Mouse (Mus musculus): ENCODE measurements around the gene Slc46a3. TPM values are rescaled to one million over a fixed set of nuclear protein-coding genes. Genes with fewer than 3 reads are reported as not detected.
A peak's percentile ranks its signal among the peaks of the same experiment; 100 is the strongest.

The Slc46a3 gene
- total and polyA plus RNA-seq, 3 experiments = 4.8 to 6.6 (median 6.5) TPM

- Histone ChIP-seq H3K36me3 (replicated peaks in 1 of 2; ENCODE audit: control insufficient read depth in 1 of 2, insufficient read depth in 1 of 2, low read length in 1 of 2) (peaks cover 76 to 95% of the 10 kb centered on the region in 2 experiments), H3K27me3 (replicated peaks) (no peaks in the 10 kb centered on the region), H3K9me3 (replicated peaks; ENCODE audit: low read length) (no peaks in the 10 kb centered on the region), H3K27ac (ENCODE audit: insufficient read depth, low read depth) (no peak overlapping the region), H3K4me2 (ENCODE audit: insufficient read depth, low read depth, poor library complexity, severe bottlenecking) (no peak overlapping the region), H3K9ac (ENCODE audit: insufficient read depth, low read depth) (no peak overlapping the region), H3K4me3 (replicated peaks in 1 of 3; ENCODE audit: low read depth in 2 of 3, low read length in 2 of 3, poor library complexity in 1 of 3) (no peak overlapping the region), H3K79me2 (replicated peaks; ENCODE audit: control insufficient read depth, extremely low read depth, insufficient read depth, poor library complexity, severe bottlenecking) (peaks cover 22% of the 10 kb centered on the region), H3K4me1 (ENCODE audit: control insufficient read depth in 1 of 2, insufficient read depth in 2 of 2) (no peaks in the 10 kb centered on the region)
- DNase-seq (ENCODE audit: extremely low read depth) = no peak
- dilution Hi-C loops (cut with MboI; ENCODE audit: extremely low pct_ligation_motif_present, extremely low pct_unique_long_range_greater_than_20kb, low sequenced_read_pairs) (no loop called here), in situ Hi-C loops (cut with MboI; ENCODE audit: low pct_ligation_motif_present, low pct_unique_long_range_greater_than_20kb, low sequenced_read_pairs) (no loop called here)
- TF ChIP-seq MAFK (IDR thresholded peaks at IDR 0.05; ENCODE audit: insufficient replicate concordance, low read length) (no peak), RAD21 (IDR thresholded peaks at IDR 0.05; ENCODE audit: low read depth, low read length) (no peak), SMC3 (IDR thresholded peaks at IDR 0.05; ENCODE audit: low read depth, low read length) (no peak), MYC (IDR thresholded peaks at IDR 0.05; ENCODE audit: low read depth, low read length) (no peak), CTCF (conservative IDR thresholded peaks at IDR 0.05 in 1 of 2, IDR thresholded peaks at IDR 0.05 in 1 of 2; ENCODE audit: low read depth in 2 of 2, low read length in 2 of 2) (no peak), TBP (conservative IDR thresholded peaks at IDR 0.05; ENCODE audit: low read depth, low read length) (no peak), EP300 (IDR thresholded peaks at IDR 0.05; ENCODE audit: low read length) (no peak), GABPA (IDR thresholded peaks at IDR 0.05; ENCODE audit: insufficient replicate concordance, low read depth, low read length) (no peak), MXI1 (IDR thresholded peaks at IDR 0.05; ENCODE audit: low read depth, low read length) (no peak), ZKSCAN1 (IDR thresholded peaks at IDR 0.05; ENCODE audit: borderline replicate concordance, low read depth, low read length) (no peak), MEF2A (IDR thresholded peaks at IDR 0.05; ENCODE audit: borderline replicate concordance, low read depth, low read length) (no peak)
These were observed 25.0 kb downstream of the Slc46a3 start for GRCm38 (mm10) chr5:147869568-147869967.

DNA sequence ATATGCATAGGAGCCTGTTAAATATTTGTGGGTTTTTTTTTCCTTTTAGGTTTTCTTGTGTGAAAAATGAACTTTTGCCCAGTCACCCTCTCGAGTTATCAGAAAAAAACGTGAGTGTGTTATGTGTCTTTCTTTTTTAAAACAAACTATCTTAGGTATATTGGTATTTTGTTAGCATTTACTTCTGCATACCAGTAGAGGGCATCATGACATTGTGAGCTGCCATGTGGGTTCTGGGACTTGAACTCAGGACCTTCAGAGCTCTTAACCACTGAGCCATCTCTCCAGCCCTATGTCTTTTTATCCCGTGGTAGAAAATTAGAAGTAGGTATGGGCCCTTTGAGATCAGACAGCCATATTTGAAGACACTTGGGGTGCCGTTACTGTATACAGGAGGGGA, 25.9 kb downstream of the Slc46a3 start:
- no peak overlapping the region for H3K4me3 ChIP-seq (replicated peaks in 1 of 3; ENCODE audit: low read depth in 2 of 3, low read length in 2 of 3, poor library complexity in 1 of 3)
- DNase-seq (ENCODE audit: extremely low read depth) = no peak
- H3K9ac ChIP-seq (ENCODE audit: insufficient read depth, low read depth) = no peak overlapping the region
- peaks cover 73 to 95% of the 10 kb centered on the region in 2 experiments for H3K36me3 ChIP-seq (replicated peaks in 1 of 2; ENCODE audit: control insufficient read depth in 1 of 2, insufficient read depth in 1 of 2, low read length in 1 of 2)
- H3K4me2 ChIP-seq (ENCODE audit: insufficient read depth, low read depth, poor library complexity, severe bottlenecking) = no peak overlapping the region
- H3K79me2 ChIP-seq (replicated peaks; ENCODE audit: control insufficient read depth, extremely low read depth, insufficient read depth, poor library complexity, severe bottlenecking) = peaks cover 30% of the 10 kb centered on the region
- H3K27me3 ChIP-seq (replicated peaks) = no peaks in the 10 kb centered on the region
- in situ Hi-C loops (cut with MboI; ENCODE audit: low pct_ligation_motif_present, low pct_unique_long_range_greater_than_20kb, low sequenced_read_pairs) = no loop called here
- H3K9me3 ChIP-seq (replicated peaks; ENCODE audit: low read length) = no peaks in the 10 kb centered on the region
- no peaks in the 10 kb centered on the region for H3K4me1 ChIP-seq (ENCODE audit: control insufficient read depth in 1 of 2, insufficient read depth in 2 of 2)
- H3K27ac ChIP-seq (ENCODE audit: insufficient read depth, low read depth) = no peak overlapping the region
- TF ChIP-seq POLR2AphosphoS2 (IDR thresholded peaks at IDR 0.05; ENCODE audit: low read depth, low read length) = no peak
- no peak for TF ChIP-seq UBTF (IDR thresholded peaks at IDR 0.05; ENCODE audit: low read depth, low read length)
- no peak for TF ChIP-seq ELF1 (IDR thresholded peaks at IDR 0.05; ENCODE audit: low read depth, low read length)
- no peak for TF ChIP-seq EP300 (IDR thresholded peaks at IDR 0.05; ENCODE audit: low read length)
- no peak for TF ChIP-seq USF2 (conservative IDR thresholded peaks at IDR 0.05; ENCODE audit: low read depth, low read length)
- no peak for TF ChIP-seq PAX5 (IDR thresholded peaks at IDR 0.05; ENCODE audit: low read length)
- TF ChIP-seq ZKSCAN1 (IDR thresholded peaks at IDR 0.05; ENCODE audit: borderline replicate concordance, low read depth, low read length) = no peak
- no peak for TF ChIP-seq ZNF384 (IDR thresholded peaks at IDR 0.05; ENCODE audit: low read depth, low read length)
- no peak for TF ChIP-seq CHD1 (IDR thresholded peaks at IDR 0.05; ENCODE audit: low read depth, low read length)
- TF ChIP-seq USF1 (IDR thresholded peaks at IDR 0.05; ENCODE audit: low read depth, low read length) = no peak
- TF ChIP-seq CHD2 (IDR thresholded peaks at IDR 0.05; ENCODE audit: low read length) = no peak
- peak; percentile 40 for TF ChIP-seq RAD21 (IDR thresholded peaks at IDR 0.05; ENCODE audit: low read depth, low read length)
- TF ChIP-seq JUN (IDR thresholded peaks at IDR 0.05; ENCODE audit: insufficient read depth, low read depth, low read length) = no peak
- TF ChIP-seq ZC3H11A (IDR thresholded peaks at IDR 0.05; ENCODE audit: low read depth, low read length) = no peak
- TF ChIP-seq E2F4 (IDR thresholded peaks at IDR 0.05; ENCODE audit: insufficient replicate concordance, low read depth, low read length) = no peak
- TF ChIP-seq MEF2A (IDR thresholded peaks at IDR 0.05; ENCODE audit: borderline replicate concordance, low read depth, low read length) = no peak
- no peak for TF ChIP-seq MXI1 (IDR thresholded peaks at IDR 0.05; ENCODE audit: low read depth, low read length)
- no peak for TF ChIP-seq MYC (IDR thresholded peaks at IDR 0.05; ENCODE audit: low read depth, low read length)
- peak; percentile 32 for TF ChIP-seq SMC3 (IDR thresholded peaks at IDR 0.05; ENCODE audit: low read depth, low read length)
- TF ChIP-seq BHLHE40 (IDR thresholded peaks at IDR 0.05; ENCODE audit: low read depth, low read length) = no peak
- no peak for TF ChIP-seq GABPA (IDR thresholded peaks at IDR 0.05; ENCODE audit: insufficient replicate concordance, low read depth, low read length)
- peak in 1 of 2 experiments; percentile 50; a peak in 3 of 4 replicates for TF ChIP-seq CTCF (conservative IDR thresholded peaks at IDR 0.05 in 1 of 2, IDR thresholded peaks at IDR 0.05 in 1 of 2; ENCODE audit: low read depth in 2 of 2, low read length in 2 of 2)
- dilution Hi-C loops (cut with MboI; ENCODE audit: extremely low pct_ligation_motif_present, extremely low pct_unique_long_range_greater_than_20kb, low sequenced_read_pairs) = no loop called here
